Mouse (Mus musculus): ENCODE results near the gene Slc25a35.

GRCm38 (mm10) chr11:68926981-68927380 is 41.0 kb upstream of the Slc25a35 start, which contains the start of gene Odf4:
- TF ChIP-seq CHD2 (IDR thresholded peaks at IDR 0.05; ENCODE audit: low read depth, low read length) (no peak), HCFC1 (IDR thresholded peaks at IDR 0.05; ENCODE audit: borderline replicate concordance, insufficient read depth, low read length) (no peak), ZNF384 (IDR thresholded peaks at IDR 0.05; ENCODE audit: low read depth, low read length) (no peak), MAFK (IDR thresholded peaks at IDR 0.05; ENCODE audit: insufficient read depth, low read depth, low read length) (no peak), ZC3H11A (IDR thresholded peaks at IDR 0.05; ENCODE audit: borderline replicate concordance, low read depth, low read length) (no peak)
